Mouse (Mus musculus) left cerebral cortex, adult 8-10 months (tissue): Measurements from ENCODE around the gene Cd300lb. TPM values are rescaled to one million over a fixed set of nuclear protein-coding genes. Genes with fewer than 3 reads are reported as not detected.
"Not testable (repeated sequence)": the region's sequence is repeated elsewhere in the genome, so short reads cannot be mapped to it uniquely, and the experiment has no call there.

ENCODE experiments used
- DNase-seq, 2 experiments: peaks; one replicate each; pipeline ENCODE4 v3.0.0; 2022; ENCODE audit warnings: low spot score in 2 of 2
- total RNA-seq, 4 experiments: library from RNA; stranded (reverse); gene quantifications; 2 replicates each; pipeline ENCODE4 v1.2.4; 2022

Gene Cd300lb
- not detected for total RNA-seq

GRCm38 (mm10) chr11:114934144-114934543, at the start of gene Cd300lb:
Cd300lb (minus strand) TSS chr11:114934386.
- no peak for DNase-seq

GRCm38 (mm10) chr11:114981866-114982265, 47.7 kb upstream of the Cd300lb start:
- peak in 1 of 2 experiments; percentile 19 for DNase-seq

GRCm38 (mm10) chr11:114972726-114973125, 38.5 kb upstream of the Cd300lb start:
- no peak for DNase-seq

- no peak for DNase-seq
Observed at GRCm38 (mm10) chr11:114968752-114969207, 34.6 kb upstream of the Cd300lb start, which contains the start of gene Cd300c. Cd300c (minus strand) TSS chr11:114969157.

GRCm38 (mm10) chr11:114965182-114965828, 31.1 kb upstream of the Cd300lb start:
- DNase-seq, result no peak

GRCm38 (mm10) chr11:114960369-114960768, 26.2 kb upstream of the Cd300lb start:
- no peak for DNase-seq

GRCm38 (mm10) chr11:114933591-114933990, 595 bp downstream of the Cd300lb start:
- DNase-seq, result no peak

GRCm38 (mm10) chr11:114931041-114931440, 3.1 kb downstream of the Cd300lb start:
- DNase-seq, result no peak

- no peak for DNase-seq
Observed at GRCm38 (mm10) chr11:114929581-114929980, 4.6 kb downstream of the Cd300lb start.

GRCm38 (mm10) chr11:114923961-114924360, 10.2 kb downstream of the Cd300lb start:
- no peak for DNase-seq

- DNase-seq, result peak in 1 of 2 experiments; percentile 81
Observed at GRCm38 (mm10) chr11:114922439-114922838, 11.7 kb downstream of the Cd300lb start.

GRCm38 (mm10) chr11:114917120-114917519, 17.1 kb downstream of the Cd300lb start:
- no peak for DNase-seq

- no peak for DNase-seq
Observed at GRCm38 (mm10) chr11:114914978-114915377, 19.2 kb downstream of the Cd300lb start.

GRCm38 (mm10) chr11:114912847-114913246, 21.3 kb downstream of the Cd300lb start:
- DNase-seq, result peak; percentile 42 to 73

- DNase-seq, result not testable (repeated sequence)
Observed at GRCm38 (mm10) chr11:114909538-114909937, 24.6 kb downstream of the Cd300lb start.

- DNase-seq, result no peak
Observed at GRCm38 (mm10) chr11:114908086-114908485, 26.1 kb downstream of the Cd300lb start.

GRCm38 (mm10) chr11:114907567-114907966, 26.6 kb downstream of the Cd300lb start:
- no peak for DNase-seq

- DNase-seq, result no peak
Observed at GRCm38 (mm10) chr11:114903224-114903623, 31.0 kb downstream of the Cd300lb start.

- DNase-seq, result no peak
Observed at GRCm38 (mm10) chr11:114898026-114898425, 36.2 kb downstream of the Cd300lb start.

- no peak for DNase-seq
Observed at GRCm38 (mm10) chr11:114896085-114896484, 38.1 kb downstream of the Cd300lb start.

GRCm38 (mm10) chr11:114890542-114890941, 43.6 kb downstream of the Cd300lb start:
- DNase-seq, result no peak

- DNase-seq, result no peak
Observed at GRCm38 (mm10) chr11:114889991-114890518, 44.1 kb downstream of the Cd300lb start, which contains the start of gene Cd300a. Cd300a (plus strand) TSS chr11:114890041.
